Mouse (Mus musculus): ENCODE measurements around the gene Nolc1.

DNA sequence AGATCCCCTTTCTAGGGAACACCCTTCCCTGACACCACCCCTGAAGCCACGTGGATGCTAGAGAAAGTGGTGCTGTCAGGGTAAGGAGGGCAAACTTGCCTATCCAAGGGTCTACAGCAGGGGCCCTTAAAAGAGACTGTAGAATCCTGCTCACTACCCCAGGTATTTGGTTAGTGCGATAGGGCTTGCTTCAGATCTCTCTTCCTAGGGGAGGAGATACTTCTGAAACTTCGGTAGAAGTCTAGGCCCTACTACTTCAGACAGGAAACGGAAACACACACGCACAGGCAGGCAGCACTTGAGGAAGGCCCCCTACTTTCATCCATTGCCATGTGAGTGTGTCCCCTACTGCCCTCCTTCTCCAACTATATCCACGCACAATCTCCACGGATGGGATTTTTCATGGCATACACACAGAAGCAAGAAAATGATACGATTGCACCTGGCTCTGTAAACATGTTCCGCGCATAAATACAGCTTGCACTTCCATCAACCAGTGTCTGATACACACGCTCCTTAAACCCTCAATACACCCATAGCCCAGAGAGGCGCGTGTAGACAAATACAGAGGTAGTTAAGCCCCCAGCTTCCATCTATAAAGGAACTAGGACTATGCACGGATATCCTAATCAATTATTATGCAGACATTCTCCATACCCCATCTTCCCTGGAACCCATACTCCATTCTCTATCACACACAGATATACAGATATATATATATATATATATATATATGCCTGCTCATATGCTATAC, 35.3 kb upstream of the Nolc1 start:
- TF ChIP-seq CTCF (IDR thresholded peaks at IDR 0.05), result no peak
- TF ChIP-seq EP300 (IDR thresholded peaks at IDR 0.05), result no peak

All from lung, postnatal 0 days (tissue).